8 mouse cellular contexts compared by ENCODE assay signal in genomic region chr12:83950840-83951701, GRCm38 (mm10). TPM values are rescaled to one million over a fixed set of nuclear protein-coding genes. Genes with fewer than 3 reads are reported as not detected.
A peak's percentile ranks its signal among the peaks of the same experiment; 100 is the strongest.
DNase-seq lines count a peak whose midpoint lies in the region; ATAC-seq and TF ChIP-seq lines count a peak whose summit lies in the region.

No protein-coding gene starts in this region.

- H3K9ac ChIP-seq in forebrain, embryonic 14.5 days (ENCODE audit: low read length) = peak overlapping the region; percentile 83
- peak overlapping the region; percentile 80 for H3K9ac ChIP-seq in hindbrain, embryonic 14.5 days
- H3K9ac ChIP-seq in midbrain, embryonic 12.5 days (replicated peaks) = peak overlapping the region; percentile 81

- peak overlapping the region; percentile 77; the same call in 1 of the 2 replicates for H3K27ac ChIP-seq in forebrain, embryonic 14.5 days (ENCODE audit: low read depth, low read length)
- peak overlapping the region; percentile 79 for H3K27ac ChIP-seq in hindbrain, embryonic 14.5 days
- peak overlapping the region; percentile 84 for H3K27ac ChIP-seq in midbrain, embryonic 12.5 days (replicated peaks)
- peak overlapping the region; percentile 4 for H3K27ac ChIP-seq in small intestine, adult 2 months (ENCODE audit: insufficient read depth, low read depth, low read length)

- peak overlapping the region; percentile 90 for H3K4me2 ChIP-seq in forebrain, embryonic 14.5 days (ENCODE audit: low read length)
- H3K4me2 ChIP-seq in hindbrain, embryonic 14.5 days (replicated peaks) = peak overlapping the region; percentile 86
- H3K4me2 ChIP-seq in midbrain, embryonic 12.5 days (replicated peaks) = peak overlapping the region; percentile 84

- peak; percentile 75 for ATAC-seq in forebrain, embryonic 14.5 days
- ATAC-seq in hindbrain, embryonic 14.5 days (ENCODE audit: low FRiP score) = peak; percentile 60
- ATAC-seq in midbrain, embryonic 12.5 days (ENCODE audit: low FRiP score, low read depth) = peak; percentile 62

- WGBS in forebrain, embryonic 14.5 days = under 1% methylated on average over 112 of the region's 116 CpGs
- WGBS in hindbrain, embryonic 14.5 days = under 1% methylated on average over 98 of the region's 116 CpGs
- under 1% methylated on average over 98 of the region's 116 CpGs for WGBS in midbrain, embryonic 12.5 days
- under 1% methylated on average over 116 of the region's 116 CpGs for WGBS in small intestine, adult 2 months

- no peaks in the 10 kb centered on the region for H3K9me3 ChIP-seq in forebrain, embryonic 14.5 days (replicated peaks; ENCODE audit: control insufficient read depth, low read length)
- no peaks in the 10 kb centered on the region for H3K9me3 ChIP-seq in hindbrain, embryonic 14.5 days (ENCODE audit: control insufficient read depth, low read length)
- no peaks in the 10 kb centered on the region for H3K9me3 ChIP-seq in midbrain, embryonic 12.5 days

- no peak for TF ChIP-seq CTCF in small intestine, adult 2 months (IDR thresholded peaks at IDR 0.05; ENCODE audit: extremely low read depth, insufficient read length, insufficient replicate concordance, low read depth, low read length)

- intact Hi-C loops in left cerebral cortex, postnatal 25 days (cut with DNase I) = loop anchor here (2.0 kb wide), 1 partner anchor 28 kb away; no protein-coding TSS in a partner anchor

- peaks cover 15% of the 10 kb centered on the region; the same call in 1 of the 2 replicates for H3K36me3 ChIP-seq in forebrain, embryonic 14.5 days (ENCODE audit: control insufficient read depth, insufficient read depth, low read length)
- H3K36me3 ChIP-seq in hindbrain, embryonic 14.5 days (replicated peaks; ENCODE audit: control insufficient read depth, insufficient read depth) = peaks cover 19% of the 10 kb centered on the region
- 0 out of 2 replicates have a peak, but pooled peaks cover 12% of the 10 kb centered on the region for H3K36me3 ChIP-seq in midbrain, embryonic 12.5 days
- no peaks in the 10 kb centered on the region for H3K36me3 ChIP-seq in small intestine, adult 2 months (ENCODE audit: control insufficient read depth, insufficient read depth, low read length)

- H3K27me3 ChIP-seq in forebrain, embryonic 14.5 days (replicated peaks; ENCODE audit: control insufficient read depth, insufficient read depth, low read length) = no peaks in the 10 kb centered on the region
- H3K27me3 ChIP-seq in hindbrain, embryonic 14.5 days (ENCODE audit: control insufficient read depth, insufficient read depth, low read length) = no peaks in the 10 kb centered on the region
- 0 out of 2 replicates have a peak, but pooled peaks cover 5% of the 10 kb centered on the region for H3K27me3 ChIP-seq in midbrain, embryonic 12.5 days
- no peaks in the 10 kb centered on the region for H3K27me3 ChIP-seq in small intestine, adult 2 months (ENCODE audit: control insufficient read depth, insufficient read depth, low read length)

- H3K4me3 ChIP-seq in forebrain, embryonic 14.5 days (ENCODE audit: low read depth, low read length) = peak overlapping the region; percentile 83
- H3K4me3 ChIP-seq in hindbrain, embryonic 14.5 days (replicated peaks; ENCODE audit: low read length) = peak overlapping the region; percentile 86
- H3K4me3 ChIP-seq in midbrain, embryonic 12.5 days = peak overlapping the region; percentile 65
- H3K4me3 ChIP-seq in small intestine, adult 2 months (ENCODE audit: low read depth, low read length) = peak overlapping the region; percentile 65

- peaks cover 11% of the 10 kb centered on the region for H3K4me1 ChIP-seq in forebrain, embryonic 14.5 days (ENCODE audit: control insufficient read depth, insufficient read depth, low read length)
- H3K4me1 ChIP-seq in hindbrain, embryonic 14.5 days (replicated peaks; ENCODE audit: control insufficient read depth, insufficient read depth, low read length) = peaks cover 21% of the 10 kb centered on the region
- peaks cover 28% of the 10 kb centered on the region for H3K4me1 ChIP-seq in midbrain, embryonic 12.5 days
- peaks cover 11% of the 10 kb centered on the region for H3K4me1 ChIP-seq in small intestine, adult 2 months (ENCODE audit: control insufficient read depth, insufficient read depth, insufficient read length, low read length)

- no peak for TF ChIP-seq POLR2A in small intestine, adult 2 months (IDR thresholded peaks at IDR 0.05; ENCODE audit: low read depth, low read length)

- peak; percentile 22 to 57 for DNase-seq in layer of hippocampus, adult 18-20 months (ENCODE audit: low spot score in 2 of 2)
- no peak for DNase-seq in layer of hippocampus, adult 9-11 months
- DNase-seq in cerebellum, adult 11-12 months = peak; percentile 47
- peak; percentile 71 for DNase-seq in forebrain, embryonic 14.5 days (ENCODE audit: low spot score)
- peak; percentile 59 for DNase-seq in hindbrain, embryonic 14.5 days (ENCODE audit: low spot score)
- peak; percentile 58 to 66 for DNase-seq in left cerebral cortex, postnatal 25 days (ENCODE audit: low spot score in 2 of 2)

RNA-seq across cellular contexts. Expression of gene Riox1, which starts 0.7 kb away (rescaled TPM):
- 10 to 100 TPM; 15.7 to 16.9 TPM for total RNA-seq in layer of hippocampus, adult 18-20 months (2021)
- 8.7 and 9.9 TPM in 2 replicates for polyA plus RNA-seq in forebrain, embryonic 14.5 days (2014; fragmentation: Nextera tagmentation; extraction: Ambion mirVana)
- polyA plus RNA-seq in hindbrain, embryonic 14.5 days (2014; fragmentation: Nextera tagmentation; extraction: Ambion mirVana) = 12.4 and 15.0 TPM in 2 replicates
- total RNA-seq in left cerebral cortex, postnatal 25 days (2021) = 10 to 100 TPM; 16.6 to 19.0 TPM
- polyA plus RNA-seq in midbrain, embryonic 12.5 days (2016; fragmentation: Nextera tagmentation; extraction: Ambion mirVana) = 16.7 and 19.0 TPM in 2 replicates
- polyA plus RNA-seq in small intestine, adult 2 months (2012; rRNA removed) = 11.5 and 17.7 TPM in 2 replicates

RNA-seq across cellular contexts. Expression of gene Numb, which starts 29.3 kb away (rescaled TPM):
- total RNA-seq in layer of hippocampus, adult 18-20 months (2021) = 10 to 100 TPM; 38.0 TPM
- 12.9 and 16.2 TPM in 2 replicates for polyA plus RNA-seq in forebrain, embryonic 14.5 days (2014; fragmentation: Nextera tagmentation; extraction: Ambion mirVana)
- polyA plus RNA-seq in hindbrain, embryonic 14.5 days (2014; fragmentation: Nextera tagmentation; extraction: Ambion mirVana) = 16.0 and 17.7 TPM in 2 replicates
- total RNA-seq in left cerebral cortex, postnatal 25 days (2021) = 10 to 100 TPM; 68.3 to 74.5 TPM
- 31.9 and 33.0 TPM in 2 replicates for polyA plus RNA-seq in midbrain, embryonic 12.5 days (2016; fragmentation: Nextera tagmentation; extraction: Ambion mirVana)
- 57.1 and 141 TPM in 2 replicates for polyA plus RNA-seq in small intestine, adult 2 months (2012; rRNA removed)

RNA-seq across cellular contexts. Expression of gene Heatr4, which starts 33.6 kb away (rescaled TPM):
- under 1 TPM in 1 of 2 experiments, not detected in 1; 0.10 TPM for total RNA-seq in layer of hippocampus, adult 18-20 months (2021)
- polyA plus RNA-seq in forebrain, embryonic 14.5 days (2014; fragmentation: Nextera tagmentation; extraction: Ambion mirVana) = not detected in 2 replicates
- not detected in 2 replicates for polyA plus RNA-seq in hindbrain, embryonic 14.5 days (2014; fragmentation: Nextera tagmentation; extraction: Ambion mirVana)
- not detected for total RNA-seq in left cerebral cortex, postnatal 25 days (2021)
- not detected in 2 replicates for polyA plus RNA-seq in midbrain, embryonic 12.5 days (2016; fragmentation: Nextera tagmentation; extraction: Ambion mirVana)
- polyA plus RNA-seq in small intestine, adult 2 months (2012; rRNA removed) = not detected in 2 replicates

RNA-seq across cellular contexts. Expression of gene Acot2, which starts 36.6 kb away (rescaled TPM):
- 10 to 100 TPM; 15.8 to 17.2 TPM for total RNA-seq in layer of hippocampus, adult 18-20 months (2021)
- 4.3 and 5.6 TPM in 2 replicates for polyA plus RNA-seq in forebrain, embryonic 14.5 days (2014; fragmentation: Nextera tagmentation; extraction: Ambion mirVana)
- 9.8 and 13.8 TPM in 2 replicates for polyA plus RNA-seq in hindbrain, embryonic 14.5 days (2014; fragmentation: Nextera tagmentation; extraction: Ambion mirVana)
- total RNA-seq in left cerebral cortex, postnatal 25 days (2021) = 10 to 100 TPM in 1 of 2 experiments, 1 to 10 TPM in 1; 9.5 to 12.5 TPM
- 14.7 and 14.9 TPM in 2 replicates for polyA plus RNA-seq in midbrain, embryonic 12.5 days (2016; fragmentation: Nextera tagmentation; extraction: Ambion mirVana)
- 4.4 and 7.6 TPM in 2 replicates for polyA plus RNA-seq in small intestine, adult 2 months (2012; rRNA removed)

RNA-seq across cellular contexts. Expression of gene Acot1, which starts 58.2 kb away (rescaled TPM):
- 10 to 100 TPM; 21.0 to 28.4 TPM for total RNA-seq in layer of hippocampus, adult 18-20 months (2021)
- polyA plus RNA-seq in forebrain, embryonic 14.5 days (2014; fragmentation: Nextera tagmentation; extraction: Ambion mirVana) = 81.2 and 83.6 TPM in 2 replicates
- 100 and 108 TPM in 2 replicates for polyA plus RNA-seq in hindbrain, embryonic 14.5 days (2014; fragmentation: Nextera tagmentation; extraction: Ambion mirVana)
- total RNA-seq in left cerebral cortex, postnatal 25 days (2021) = 10 to 100 TPM; 10.3 to 13.8 TPM
- 44.3 and 50.8 TPM in 2 replicates for polyA plus RNA-seq in midbrain, embryonic 12.5 days (2016; fragmentation: Nextera tagmentation; extraction: Ambion mirVana)
- polyA plus RNA-seq in small intestine, adult 2 months (2012; rRNA removed) = 2.7 and 2.9 TPM in 2 replicates

Comparison
In these comparisons a context has a peak if more than half of its experiments do, and no peak if none do; other contexts are left out.
1. H3K27ac ChIP-seq: peak in every context shown above with its lines; median percentile 84 in midbrain, embryonic 12.5 days; 79 in hindbrain, embryonic 14.5 days; 77 in forebrain, embryonic 14.5 days; 4 in small intestine, adult 2 months.